Mouse (Mus musculus) thymus, adult 2 months (tissue): ENCODE measurements at regions not wholly inside any gene's neighbourhood (a gene's known extent, or its start where the extent isn't known, plus 50 kb on each side); places are given as distances from the start of the nearest gene placed in this dataset.

Experiments used
- DNase-seq: peaks from one replicate; pipeline ENCODE4 v3.0.0; 2021
- H3K27ac ChIP-seq: fragments of 200-500 bp; 2 replicates; pipeline ENCODE4 v1.5.1; 2012; ENCODE audit warnings: low read length, control low read depth; ENCODE audit not compliant: control insufficient read depth, insufficient read depth
- H3K27me3 ChIP-seq: fragments of 200-500 bp; 2 replicates; pipeline ENCODE4 v1.6.1; 2012; ENCODE audit warnings: mild to moderate bottlenecking, low read length, moderate library complexity, mixed read lengths; ENCODE audit not compliant: control insufficient read depth, insufficient read depth
- H3K36me3 ChIP-seq: fragments of 200-500 bp; 2 replicates; pipeline ENCODE4 v1.6.1; 2012; ENCODE audit warnings: mild to moderate bottlenecking, low read length, moderate library complexity; ENCODE audit not compliant: control insufficient read depth, insufficient read depth
- H3K4me1 ChIP-seq: fragments of 200-500 bp; replicated peaks from 2 replicates; pipeline ENCODE4 v1.6.1; 2012; ENCODE audit warnings: low read length; ENCODE audit not compliant: control insufficient read depth, insufficient read depth
- H3K4me3 ChIP-seq: fragments of 200-500 bp; 2 replicates; pipeline ENCODE4 v1.5.1; 2012; ENCODE audit warnings: mild to moderate bottlenecking, low read length, control low read depth, moderate library complexity; ENCODE audit not compliant: control insufficient read depth, insufficient read depth
- CTCF ChIP-seq: fragments of 200-500 bp; IDR thresholded peaks from 2 replicates; pipeline ENCODE4 v1.5.1; 2012; ENCODE audit warnings: mild to moderate bottlenecking, control low read depth, low read length, moderate library complexity, borderline replicate concordance; ENCODE audit not compliant: control insufficient read depth, poor library complexity, insufficient read depth; ENCODE audit errors: extremely low read depth
- POLR2A ChIP-seq: fragments of 200-500 bp; IDR thresholded peaks from 2 replicates; pipeline ENCODE4 v1.6.1; 2012; ENCODE audit warnings: mild to moderate bottlenecking, low read length, control low read depth, moderate library complexity; ENCODE audit not compliant: control insufficient read depth, poor library complexity, insufficient read depth; ENCODE audit errors: extremely low read depth
- WGBS: fragments of 180-500 bp; shearing (Covaris S2); methylation state at CpG from one replicate; pipeline ENCODE4 v1.1.7; 2018; 5-methylcytosine and 5-hydroxymethylcytosine counted together

DNA sequence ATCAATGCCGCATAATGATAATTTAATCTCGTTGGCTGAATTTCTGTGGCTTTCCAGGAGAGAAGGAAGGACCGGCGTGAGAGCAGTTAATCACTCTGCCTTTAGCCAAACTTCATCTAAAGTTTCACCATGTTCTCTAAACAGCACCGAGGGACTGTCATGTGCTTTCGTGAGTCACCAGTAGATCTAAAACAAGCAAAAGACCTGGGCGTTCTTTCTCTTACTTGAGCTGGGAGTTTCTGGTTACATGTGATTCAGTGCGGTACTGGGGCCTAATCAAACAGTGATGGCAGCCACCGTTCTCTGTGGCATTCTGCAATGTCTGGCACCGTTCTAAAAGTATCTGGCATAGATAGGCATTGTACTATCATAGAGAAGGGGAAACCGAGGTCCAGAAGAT lies 266.7 kb downstream of the Tle3 start:
- no peak for TF ChIP-seq CTCF
- Histone ChIP-seq H3K4me3 (no peak overlapping the region), H3K27ac (no peak overlapping the region), H3K36me3 (no peaks in the 10 kb centered on the region), H3K4me1 (no peaks in the 10 kb centered on the region), H3K27me3 (no peaks in the 10 kb centered on the region)
- DNase-seq = no peak
- WGBS = 95% methylated on average over 11 of the region's 11 CpGs

DNA sequence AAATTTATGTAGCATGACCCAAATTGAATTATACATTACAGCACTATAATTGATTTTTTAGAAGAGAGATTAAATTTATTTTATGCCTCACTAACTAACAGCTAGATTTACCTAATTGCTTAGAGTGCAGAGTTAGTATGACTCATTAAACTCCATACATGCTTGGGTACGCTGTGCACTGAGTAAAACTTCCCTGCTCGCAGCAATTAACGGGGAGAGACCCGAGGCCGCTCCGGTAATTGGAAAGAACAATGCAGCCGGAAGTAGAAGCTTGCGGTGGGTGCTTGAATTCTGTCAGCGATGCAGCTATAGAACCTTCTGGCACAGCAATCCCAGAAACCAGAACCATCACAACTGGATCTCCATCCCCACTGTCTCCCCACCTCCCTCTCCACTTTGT lies 261.8 kb downstream of the Tle3 start:
- no peak overlapping the region for H3K27ac ChIP-seq
- WGBS = 93% methylated on average over 9 of the region's 9 CpGs
- no peaks in the 10 kb centered on the region for H3K36me3 ChIP-seq
- no peaks in the 10 kb centered on the region for H3K27me3 ChIP-seq
- H3K4me1 ChIP-seq = no peaks in the 10 kb centered on the region
- H3K4me3 ChIP-seq = no peak overlapping the region
- TF ChIP-seq CTCF (no peak), POLR2A (no peak)
- no peak for DNase-seq

DNA sequence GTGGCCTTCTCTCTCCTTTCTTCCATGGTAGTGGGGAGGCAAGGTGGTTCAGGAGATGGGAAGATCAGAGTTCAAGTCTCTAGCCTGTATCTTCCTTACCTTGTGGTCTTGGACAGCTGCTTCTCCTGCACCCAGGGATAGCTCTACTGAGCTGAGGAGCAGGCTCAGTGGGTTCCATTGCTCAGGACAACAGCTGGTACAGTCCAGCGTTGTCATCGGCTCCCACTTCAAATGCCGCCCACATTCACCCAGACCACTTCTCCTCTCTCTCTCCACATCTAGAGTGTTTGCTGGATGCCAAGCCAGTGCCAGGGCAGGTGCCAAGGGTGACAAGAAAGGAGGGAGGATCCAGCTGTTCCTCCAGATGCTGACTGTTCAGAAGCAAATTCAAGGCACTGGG lies 260.4 kb downstream of the Tle3 start:
- no peak for DNase-seq
- Histone ChIP-seq H3K4me1 (peaks cover 6% of the 10 kb centered on the region), H3K27me3 (no peaks in the 10 kb centered on the region), H3K36me3 (no peaks in the 10 kb centered on the region), H3K27ac (no peak overlapping the region), H3K4me3 (no peak overlapping the region)
- no peak for TF ChIP-seq POLR2A
- no peak for TF ChIP-seq CTCF
- 75% methylated on average over 3 of the region's 3 CpGs for WGBS

DNA sequence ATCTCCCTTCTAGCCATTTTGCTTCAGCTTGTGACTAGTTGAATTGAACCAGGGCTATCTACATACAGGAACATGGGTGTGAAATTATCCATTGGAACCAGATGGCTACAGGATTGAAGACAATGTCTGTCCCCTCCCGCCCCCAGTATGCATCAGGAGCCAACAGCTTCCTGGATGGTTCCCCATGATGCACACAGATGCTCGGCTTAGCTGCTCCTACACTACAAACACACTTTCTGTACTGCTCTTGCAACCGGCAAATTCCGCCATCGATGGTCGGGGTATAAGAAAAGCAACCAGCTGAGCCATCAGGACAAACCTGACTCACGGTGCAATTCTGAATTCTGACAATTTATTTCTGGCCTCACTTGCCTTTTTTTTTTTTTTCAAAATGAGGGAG lies 258.9 kb downstream of the Tle3 start:
- Histone ChIP-seq H3K27ac (no peak overlapping the region), H3K4me1 (peaks cover 10% of the 10 kb centered on the region), H3K4me3 (no peak overlapping the region), H3K36me3 (no peaks in the 10 kb centered on the region), H3K27me3 (no peaks in the 10 kb centered on the region)
- DNase-seq = no peak
- WGBS = 97% methylated on average over 7 of the region's 7 CpGs
- TF ChIP-seq CTCF (no peak), POLR2A (no peak)

DNA sequence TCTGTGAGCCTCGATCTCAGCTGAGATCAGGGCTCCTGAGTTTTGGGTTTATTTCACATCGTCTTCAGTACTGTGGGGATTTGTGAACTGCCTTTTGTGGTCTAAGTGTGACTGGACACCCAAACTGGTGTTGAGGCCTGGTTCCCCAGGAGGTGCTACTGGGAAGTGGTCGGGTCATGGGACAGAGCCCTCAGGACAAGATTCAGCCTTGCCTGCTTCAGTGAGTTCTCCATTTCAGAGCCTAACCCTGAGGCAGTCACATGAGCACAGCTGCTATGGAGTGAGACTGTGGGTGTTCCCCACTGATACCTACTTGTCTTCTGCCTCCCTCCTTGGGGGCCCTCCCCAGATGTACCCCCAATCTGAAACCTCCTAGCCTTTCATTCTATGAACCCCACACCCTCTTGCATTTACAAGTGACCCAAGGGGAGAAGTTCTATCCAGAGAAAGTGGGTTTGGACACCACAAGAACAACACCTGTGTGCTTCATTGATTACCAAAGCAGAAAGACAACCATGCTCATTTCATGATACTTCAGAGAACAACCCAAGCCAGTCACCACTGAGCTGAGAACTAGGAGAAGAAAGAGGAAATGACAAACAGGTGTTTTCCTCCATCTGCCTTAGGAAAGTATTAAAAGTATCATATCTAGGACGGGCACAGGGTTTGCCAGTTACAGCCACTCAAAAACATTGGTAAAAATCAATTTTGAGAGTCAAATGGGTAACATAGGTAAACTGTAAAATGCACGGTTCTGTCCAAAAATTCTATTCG lies 255.8 kb downstream of the Tle3 start:
- Histone ChIP-seq H3K27ac (no peak overlapping the region), H3K27me3 (no peaks in the 10 kb centered on the region), H3K4me3 (no peak overlapping the region), H3K36me3 (no peaks in the 10 kb centered on the region), H3K4me1 (peaks cover 10% of the 10 kb centered on the region)
- DNase-seq = no peak
- TF ChIP-seq POLR2A = no peak
- TF ChIP-seq CTCF = no peak
- 40% methylated on average over 6 of the region's 6 CpGs for WGBS

DNA sequence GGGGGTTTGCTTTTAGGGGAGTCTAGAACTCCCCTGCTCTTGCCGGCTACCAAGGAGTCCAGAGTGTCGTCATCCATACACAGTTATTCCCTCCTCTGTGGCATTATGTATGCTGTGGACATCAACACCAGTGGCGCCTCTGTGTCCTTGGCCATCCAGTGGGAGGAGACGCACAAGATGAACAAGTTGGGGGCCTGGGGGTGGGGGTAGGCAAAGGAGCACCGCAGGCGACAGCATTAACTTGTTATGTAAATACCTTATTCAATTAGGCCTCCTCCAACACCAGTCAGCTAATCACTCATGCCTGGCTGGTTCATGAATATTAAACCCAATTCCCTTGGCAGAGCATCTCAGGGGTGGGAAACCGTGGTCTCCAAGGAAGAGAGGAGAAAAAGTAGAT lies 250.8 kb downstream of the Tle3 start:
- H3K27me3 ChIP-seq = no peaks in the 10 kb centered on the region
- no peak overlapping the region for H3K27ac ChIP-seq
- H3K36me3 ChIP-seq = no peaks in the 10 kb centered on the region
- no peak for DNase-seq
- H3K4me3 ChIP-seq = no peak overlapping the region
- 94% methylated on average over 7 of the region's 7 CpGs for WGBS
- H3K4me1 ChIP-seq = peaks cover 11% of the 10 kb centered on the region
- TF ChIP-seq POLR2A = no peak
- TF ChIP-seq CTCF = no peak

DNA sequence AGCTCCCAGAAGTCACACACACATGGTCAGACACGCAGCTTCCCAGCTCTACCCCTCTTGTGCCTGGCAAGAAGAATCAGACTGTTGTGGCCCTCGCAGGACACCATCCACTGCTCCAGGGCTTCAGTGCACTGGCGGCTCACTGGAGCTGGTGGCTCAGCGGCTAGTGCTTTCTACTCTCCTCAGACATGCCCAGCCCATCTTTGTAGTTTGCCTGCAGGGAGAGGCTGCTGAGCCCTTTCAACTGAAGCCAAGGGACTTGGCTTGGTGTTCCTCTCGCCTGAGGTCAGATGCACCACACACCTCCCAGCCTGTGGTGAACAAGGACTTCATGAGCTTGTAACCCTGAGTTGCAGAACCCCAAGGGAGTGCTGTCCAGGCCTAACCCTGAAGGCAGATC lies 249.8 kb downstream of the Tle3 start:
- WGBS = 95% methylated on average over 5 of the region's 5 CpGs
- Histone ChIP-seq H3K27ac (no peak overlapping the region), H3K36me3 (no peaks in the 10 kb centered on the region), H3K4me3 (no peak overlapping the region), H3K4me1 (peaks cover 5% of the 10 kb centered on the region; the same call in 1 of the 2 replicates), H3K27me3 (no peaks in the 10 kb centered on the region)
- DNase-seq = no peak
- TF ChIP-seq POLR2A = no peak
- no peak for TF ChIP-seq CTCF
